Mouse (Mus musculus) midbrain, postnatal 0 days (tissue): Measurements from ENCODE around the gene Cwc22. TPM values are rescaled to one million over a fixed set of nuclear protein-coding genes. Genes with fewer than 3 reads are reported as not detected.

ENCODE experiments used
- ATAC-seq: fragments of 200-750 bp; cut with Nextera tagmentation; 2 replicates; pipeline ENCODE4 v1.8.0; 2017; ENCODE audit warnings: moderate number of reproducible peaks, mild to moderate bottlenecking, moderate TSS enrichment, moderate library complexity; ENCODE audit not compliant: low FRiP score
- DNase-seq: peaks from one replicate; pipeline ENCODE4 v3.0.0-alpha.2; 2015; ENCODE audit warnings: low spot score
- H3K27ac ChIP-seq: fragments of 300-500 bp; sonication (generic); 2 replicates; pipeline ENCODE4 v1.5.1; 2014; ENCODE audit warnings: low read depth, mild to moderate bottlenecking, low read length, mixed read lengths
- H3K27me3 ChIP-seq: fragments of 300-500 bp; sonication (generic); 2 replicates; pipeline ENCODE4 v1.6.1; 2014; ENCODE audit warnings: low read length, control low read depth, mixed read lengths; ENCODE audit not compliant: insufficient read depth
- H3K36me3 ChIP-seq: fragments of 300-500 bp; sonication (generic); 2 replicates; pipeline ENCODE4 v1.6.1; 2014; ENCODE audit warnings: low read length, control low read depth, mixed read lengths; ENCODE audit not compliant: insufficient read depth
- H3K4me1 ChIP-seq: fragments of 300-500 bp; sonication (generic); 2 replicates; pipeline ENCODE4 v1.6.1; 2014; ENCODE audit warnings: mild to moderate bottlenecking, control low read depth, antibody characterized with exemption, low read length, mixed read lengths; ENCODE audit not compliant: insufficient read depth
- H3K4me2 ChIP-seq: fragments of 300-500 bp; sonication (generic); 2 replicates; pipeline ENCODE4 v1.6.1; 2014; ENCODE audit warnings: low read depth, mild to moderate bottlenecking, low read length, mixed read lengths; ENCODE audit not compliant: poor library complexity, severe bottlenecking
- H3K4me3 ChIP-seq: fragments of 300-500 bp; sonication (generic); 2 replicates; pipeline ENCODE4 v1.5.1; 2014; ENCODE audit warnings: low read depth, mild to moderate bottlenecking, low read length, moderate library complexity
- H3K9ac ChIP-seq: fragments of 300-500 bp; sonication (generic); replicated peaks from 2 replicates; pipeline ENCODE4 v1.6.1; 2014; ENCODE audit warnings: mild to moderate bottlenecking, low read length, moderate library complexity, mixed read lengths; ENCODE audit not compliant: poor library complexity, severe bottlenecking
- H3K9me3 ChIP-seq: fragments of 300-500 bp; sonication (generic); 2 replicates; pipeline ENCODE4 v1.6.1; 2016; ENCODE audit warnings: low read length, control low read depth
- CTCF ChIP-seq: IDR thresholded peaks from 2 replicates; pipeline ENCODE4 v1.5.1; 2016; ENCODE audit warnings: antibody characterized with exemption, mild to moderate bottlenecking
- WGBS: fragments of 180-500 bp; shearing (Covaris S2); extraction: QIAGEN DNeasy Blood & Tissue Kit; methylation state at CpG from one replicate; pipeline ENCODE4 v1.1.7; 2014; 5-methylcytosine and 5-hydroxymethylcytosine counted together
- polyA plus RNA-seq: library from polyadenylated mRNA; unstranded; fragments of >200 nt; fragmentation: Nextera tagmentation; extraction: Ambion mirVana; gene quantifications from 2 replicates; pipeline ENCODE4 v1.2.1, GENCODE M21; 2015
- total RNA-seq: library from RNA; depleted of rRNA; stranded (reverse); fragments of >200 nt; gene quantifications from 2 replicates; pipeline ENCODE4 v1.2.3, GENCODE M21; 2014

The Cwc22 gene
- total and polyA plus RNA-seq, 2 experiments from 2014 or later, result 9.4 to 11.8 TPM

GRCm38 (mm10) chr2:77915187-77915586 is 31.0 kb downstream of the Cwc22 start:
- Histone ChIP-seq H3K4me3 (no peak overlapping the region), H3K27me3 (no peaks in the 10 kb centered on the region), H3K36me3 (peaks cover 28% of the 10 kb centered on the region), H3K4me2 (no peak overlapping the region), H3K27ac (no peak overlapping the region), H3K9me3 (no peaks in the 10 kb centered on the region), H3K9ac (no peak overlapping the region), H3K4me1 (no peaks in the 10 kb centered on the region)
- ATAC-seq (no peak), DNase-seq (no peak)
- 95% methylated on average over 8 of the region's 8 CpGs for WGBS
- TF ChIP-seq CTCF, result no peak

GRCm38 (mm10) chr2:77913628-77914027 is 32.5 kb downstream of the Cwc22 start:
- Histone ChIP-seq H3K36me3 (peaks cover 26% of the 10 kb centered on the region; the same call in 1 of the 2 replicates), H3K27me3 (no peaks in the 10 kb centered on the region), H3K27ac (no peak overlapping the region), H3K9me3 (no peaks in the 10 kb centered on the region), H3K9ac (no peak overlapping the region), H3K4me1 (no peaks in the 10 kb centered on the region), H3K4me3 (no peak overlapping the region), H3K4me2 (no peak overlapping the region)
- no peak for TF ChIP-seq CTCF
- DNase-seq (no peak), ATAC-seq (no peak)
- 94% methylated on average over 2 of the region's 2 CpGs for WGBS

- peaks cover 26% of the 10 kb centered on the region; the same call in 1 of the 2 replicates for H3K36me3 ChIP-seq
- WGBS, result 94% methylated on average over 4 of the region's 4 CpGs
- ATAC-seq, result no peak
Observed at GRCm38 (mm10) chr2:77912197-77912596, 34.0 kb downstream of the Cwc22 start.

GRCm38 (mm10) chr2:77911452-77911851 is 34.7 kb downstream of the Cwc22 start:
- H3K9me3 ChIP-seq, result no peaks in the 10 kb centered on the region
- H3K27me3 ChIP-seq, result no peaks in the 10 kb centered on the region
- H3K4me1 ChIP-seq, result no peaks in the 10 kb centered on the region
- DNase-seq, result no peak
- TF ChIP-seq CTCF, result no peak
- H3K4me2 ChIP-seq, result no peak overlapping the region
- ATAC-seq, result no peak
- WGBS, result 86% methylated on average over 2 of the region's 2 CpGs
- no peak overlapping the region for H3K4me3 ChIP-seq
- no peak overlapping the region for H3K27ac ChIP-seq
- H3K36me3 ChIP-seq, result peaks cover 25% of the 10 kb centered on the region; the same call in 1 of the 2 replicates
- H3K9ac ChIP-seq, result no peak overlapping the region

More at GRCm38 (mm10) chr2:77912197-77912596, 34.0 kb downstream of the Cwc22 start:
- no peak overlapping the region for H3K4me3 ChIP-seq
- DNase-seq, result no peak
- TF ChIP-seq CTCF, result no peak
- no peaks in the 10 kb centered on the region for H3K4me1 ChIP-seq
- no peak overlapping the region for H3K9ac ChIP-seq
- H3K27ac ChIP-seq, result no peak overlapping the region
- no peaks in the 10 kb centered on the region for H3K27me3 ChIP-seq
- H3K4me2 ChIP-seq, result no peak overlapping the region
- H3K9me3 ChIP-seq, result no peaks in the 10 kb centered on the region

GRCm38 (mm10) chr2:77910216-77910615 is 36.0 kb downstream of the Cwc22 start:
- Histone ChIP-seq H3K9ac (no peak overlapping the region), H3K4me3 (no peak overlapping the region), H3K27ac (no peak overlapping the region), H3K4me2 (no peak overlapping the region), H3K4me1 (no peaks in the 10 kb centered on the region), H3K36me3 (peaks cover 24% of the 10 kb centered on the region; the same call in 1 of the 2 replicates), H3K9me3 (no peaks in the 10 kb centered on the region), H3K27me3 (no peaks in the 10 kb centered on the region)
- no peak for TF ChIP-seq CTCF
- no peak for ATAC-seq
- WGBS, result 91% methylated on average over 3 of the region's 3 CpGs
- no peak for DNase-seq

- ATAC-seq (no peak), DNase-seq (no peak)
- Histone ChIP-seq H3K27ac (no peak overlapping the region), H3K36me3 (peaks cover 31% of the 10 kb centered on the region), H3K4me2 (no peak overlapping the region), H3K9ac (no peak overlapping the region), H3K9me3 (no peaks in the 10 kb centered on the region), H3K4me3 (no peak overlapping the region), H3K27me3 (no peaks in the 10 kb centered on the region), H3K4me1 (no peaks in the 10 kb centered on the region)
- WGBS, result 92% methylated on average over 3 of the region's 3 CpGs
- TF ChIP-seq CTCF, result no peak
Observed at GRCm38 (mm10) chr2:77907164-77907563, 39.0 kb downstream of the Cwc22 start.
